Mouse (Mus musculus): Measurements from ENCODE around the gene Eps15l1.

The Eps15l1 gene

DNA sequence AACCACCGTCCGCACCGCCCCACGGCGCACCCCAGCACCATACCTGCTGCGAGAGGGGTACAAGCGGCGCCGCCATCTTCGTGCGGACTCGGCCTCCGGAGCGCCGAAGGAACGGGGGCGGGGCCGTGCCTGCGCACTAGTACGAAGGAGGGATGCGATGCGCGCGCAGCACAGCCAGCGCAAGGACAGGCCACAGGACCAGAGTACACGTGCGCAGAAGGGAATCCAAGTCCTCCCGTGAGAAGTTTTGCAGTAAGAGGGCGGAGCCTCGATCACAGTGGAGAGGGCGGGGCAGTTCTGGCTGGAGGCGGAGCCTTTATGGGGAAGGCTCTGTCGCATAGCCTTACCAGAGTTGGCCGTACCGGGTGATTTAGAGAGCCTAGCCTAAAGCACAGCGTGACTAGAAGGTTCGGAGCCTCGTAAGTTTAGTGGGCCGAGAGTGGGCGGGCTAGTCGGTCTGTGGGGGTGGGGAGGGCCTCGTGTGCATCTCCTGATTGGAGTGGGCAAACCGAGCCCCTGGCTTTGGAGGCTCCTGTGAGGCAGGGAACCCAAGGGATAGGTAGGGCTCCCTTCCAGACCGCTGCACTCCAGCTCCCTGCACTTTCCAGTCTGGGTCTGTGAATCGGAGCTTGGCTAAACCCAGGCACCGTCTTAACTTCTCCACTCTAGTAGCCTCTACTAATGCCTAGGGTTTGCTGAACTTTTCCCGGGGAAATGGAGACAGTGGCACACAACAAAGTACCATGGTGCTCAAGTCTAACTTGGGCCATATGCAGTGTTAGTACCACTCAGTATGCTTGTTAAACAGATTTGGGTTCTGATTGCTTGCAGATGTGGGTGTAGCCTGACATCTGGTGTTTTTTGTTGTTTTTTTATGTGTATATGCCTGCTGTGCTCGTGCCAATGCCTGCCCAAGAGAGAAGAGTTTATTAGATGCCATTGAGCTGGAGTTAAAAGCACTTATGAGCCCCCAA is at the start of gene Eps15l1:
Gene Eps15l1 (minus strand): TSS at position 99 of the 974 bp plus-strand sequence.
- peak; percentile 100 for DNase-seq

DNA sequence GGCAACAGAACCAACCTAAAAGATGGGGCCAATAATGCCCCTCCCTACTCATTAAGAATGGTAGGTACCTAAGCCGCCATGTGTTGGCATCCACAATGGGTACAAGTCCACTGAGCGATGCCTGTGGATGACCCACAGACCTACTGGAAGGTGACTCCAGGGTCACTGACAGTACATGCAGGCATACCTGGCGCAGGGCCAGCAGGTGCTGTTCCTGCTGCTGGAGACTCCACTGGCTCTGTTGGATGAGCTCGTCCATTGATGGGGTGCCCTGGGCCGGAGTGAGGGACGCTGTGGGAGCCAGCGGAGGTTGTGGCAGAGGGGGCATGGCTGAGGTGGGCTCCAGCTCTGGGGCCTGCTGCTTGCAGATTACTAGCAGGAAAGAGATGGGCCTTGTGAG is 49.4 kb upstream of the Eps15l1 start:
- DNase-seq, result peak; percentile 20 to 68

DNA sequence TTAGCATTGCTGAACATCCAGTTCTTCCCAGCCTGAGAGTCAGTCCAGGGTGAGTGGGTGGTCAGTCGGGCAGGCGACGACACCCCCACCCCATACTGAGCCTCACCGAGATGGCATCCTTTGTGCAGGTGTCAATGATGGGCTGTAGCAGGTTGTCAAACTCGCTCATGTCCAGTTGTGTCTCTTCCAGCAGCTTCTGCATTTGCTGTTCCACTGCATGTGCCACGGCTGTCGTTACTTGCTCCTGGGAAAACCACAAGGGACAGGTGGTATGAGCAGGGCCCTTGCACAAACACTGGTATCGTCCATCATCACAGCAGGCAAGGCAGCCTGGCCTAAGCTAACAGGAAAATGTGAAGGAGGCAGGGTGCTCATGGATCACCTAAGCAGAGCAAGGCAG is 48.7 kb upstream of the Eps15l1 start:
- DNase-seq, result no peak

DNA sequence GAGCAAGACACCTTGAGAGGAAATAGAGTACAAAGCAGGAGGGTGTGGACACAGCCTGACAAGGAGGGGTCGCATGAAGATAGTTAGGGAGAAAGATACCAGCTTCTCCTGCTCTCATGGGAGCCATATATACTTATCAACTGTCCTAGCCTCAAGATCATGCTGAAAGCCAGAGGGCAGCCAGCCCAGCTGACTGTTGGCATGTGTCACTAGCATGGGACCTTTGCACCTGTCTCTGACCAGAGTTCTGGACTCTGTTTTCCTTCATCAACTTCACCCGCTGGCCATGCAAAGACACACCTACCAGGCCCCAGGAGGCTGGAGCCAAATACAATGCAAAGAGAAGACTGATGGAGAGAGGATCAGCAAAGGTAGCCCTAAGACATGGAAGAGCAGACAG is 48.0 kb upstream of the Eps15l1 start:
- peak; percentile 48 to 66 for DNase-seq

DNA sequence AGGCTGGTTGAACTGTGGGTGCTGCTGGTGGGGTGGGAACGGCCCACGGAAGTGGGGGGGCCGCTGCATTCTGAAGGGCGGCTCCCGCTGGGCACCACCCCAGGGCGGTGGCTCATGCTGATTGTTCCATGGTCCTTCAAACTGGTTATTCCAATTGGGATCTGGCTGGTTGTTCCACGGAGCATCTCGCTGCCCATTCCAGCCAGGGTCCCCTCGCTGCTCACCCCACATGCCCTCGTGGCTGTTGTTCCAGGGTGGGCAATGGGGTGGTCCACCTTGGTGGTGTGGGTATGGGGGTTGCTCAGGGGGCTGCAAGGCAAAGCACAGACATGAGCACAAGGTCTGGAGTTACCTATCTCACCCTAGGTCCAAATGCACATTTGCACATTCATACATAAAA is 43.0 kb upstream of the Eps15l1 start:
- DNase-seq, result no peak

DNA sequence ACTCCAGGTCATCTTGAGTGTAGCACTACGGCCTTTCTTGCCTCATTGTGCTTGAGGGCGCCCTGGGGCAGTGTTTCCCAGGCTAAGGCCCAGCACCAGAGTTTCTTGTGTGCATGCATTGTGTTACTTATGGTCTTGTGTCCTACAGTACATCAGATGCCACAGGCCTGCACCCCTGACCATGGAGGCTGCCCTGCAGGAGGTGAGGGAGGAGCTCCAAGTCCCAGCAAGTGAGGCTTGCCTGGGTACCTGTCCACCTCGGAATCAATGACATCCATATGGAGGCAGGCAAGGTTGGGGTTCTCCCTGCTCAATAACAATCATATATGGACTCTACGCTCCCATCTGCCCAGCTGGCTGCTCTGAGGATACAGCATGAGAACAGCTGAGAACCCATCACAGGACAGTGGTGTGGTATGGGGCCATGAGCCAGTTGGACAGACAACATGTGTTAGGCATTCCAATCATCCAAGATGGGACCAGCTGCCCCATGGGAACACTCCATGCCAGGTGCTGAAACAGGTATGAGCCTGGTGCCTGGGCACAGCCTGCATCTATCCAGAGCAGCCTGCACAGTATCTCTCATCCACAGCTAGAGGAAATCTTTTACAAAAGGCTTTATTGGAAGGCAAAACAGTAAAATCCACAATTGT is 38.7 kb upstream of the Eps15l1 start:
- DNase-seq, result no peak

DNA sequence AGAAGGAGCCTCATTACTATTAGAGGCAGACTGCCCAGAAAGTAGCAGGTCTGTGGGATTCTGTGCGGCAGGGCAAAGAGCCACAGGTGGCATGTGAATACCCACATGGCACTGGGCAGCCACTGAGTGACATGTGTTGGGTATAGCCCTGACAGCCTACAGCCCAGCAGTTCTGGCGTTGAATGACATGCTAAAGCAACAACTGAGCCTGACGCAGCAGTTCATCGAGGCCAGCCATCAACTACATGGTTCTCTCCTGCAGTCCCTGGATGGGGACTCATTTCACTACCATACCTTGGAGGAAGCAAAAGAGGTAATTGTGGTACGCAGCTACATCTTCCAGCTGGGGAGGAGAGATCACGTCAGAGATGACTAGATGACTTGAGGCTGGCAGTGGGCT is 37.2 kb upstream of the Eps15l1 start:
- DNase-seq, result no peak

DNA sequence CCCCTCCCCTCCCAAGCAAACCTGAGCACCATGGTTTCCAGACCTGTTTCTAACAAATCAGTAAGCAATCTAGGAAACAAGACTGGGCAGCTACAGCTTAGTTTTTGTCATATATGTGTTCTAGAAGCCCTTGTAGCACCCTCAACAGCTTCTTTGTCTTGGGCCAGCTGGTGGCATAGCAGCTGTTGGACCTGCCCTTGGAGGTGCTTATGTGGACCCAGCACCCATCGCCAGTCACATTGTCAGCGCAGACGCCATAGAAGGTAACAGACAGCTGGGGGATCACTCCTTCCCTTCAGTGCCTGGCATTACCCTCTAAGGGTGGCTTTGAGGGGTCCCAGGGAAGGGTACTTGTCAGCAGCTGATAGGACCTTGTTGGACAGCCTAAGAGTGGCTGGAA is 36.5 kb upstream of the Eps15l1 start:
- DNase-seq, result no peak

- no peak for DNase-seq
Measured at GRCm38 (mm10) chr8:72455317-72455716, 34.1 kb upstream of the Eps15l1 start.

DNA sequence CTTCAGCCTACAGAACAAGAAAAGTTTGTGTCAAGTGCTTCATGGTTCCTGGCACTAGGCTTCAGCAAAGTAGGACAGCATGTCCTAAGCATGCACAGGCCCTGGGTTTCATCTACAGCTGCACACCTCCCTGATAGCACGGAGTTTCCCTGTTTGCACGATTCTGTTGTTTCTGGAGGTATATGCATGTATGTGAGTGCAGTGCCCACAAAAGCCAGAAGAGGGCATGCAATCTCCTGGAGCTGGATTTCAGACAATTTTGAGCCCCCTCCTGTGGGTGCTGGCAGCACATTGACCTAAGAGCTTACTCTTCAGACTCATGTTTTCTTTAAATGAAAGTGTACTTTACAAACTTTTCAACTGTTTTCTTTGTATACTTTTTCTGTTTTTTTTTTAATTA is 32.6 kb upstream of the Eps15l1 start:
- DNase-seq, result no peak

DNA sequence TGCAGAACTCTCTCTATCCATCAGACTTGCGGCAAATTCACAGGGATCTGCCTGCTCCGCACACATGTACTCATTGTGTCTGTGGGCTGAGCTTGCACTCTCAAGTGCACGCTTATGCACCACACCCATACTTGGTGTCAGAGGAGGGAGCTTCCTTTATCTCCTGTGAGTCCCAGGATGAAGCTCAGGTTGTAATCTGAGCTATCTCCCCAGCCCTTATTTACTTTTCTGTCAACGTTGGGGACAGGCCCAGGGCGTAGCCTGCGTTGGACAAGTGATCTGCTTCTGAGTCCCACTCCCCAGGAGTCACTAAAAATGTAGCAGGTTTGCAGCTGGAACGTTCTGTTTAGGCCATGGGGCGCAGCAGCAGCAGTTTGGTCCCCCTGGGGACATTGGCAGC is 30.3 kb upstream of the Eps15l1 start:
- no peak for DNase-seq

- DNase-seq, result no peak
Measured at GRCm38 (mm10) chr8:72445071-72445470, 23.8 kb upstream of the Eps15l1 start.

GRCm38 (mm10) chr8:72443994-72444350 is 22.7 kb upstream of the Eps15l1 start:
- DNase-seq, result no peak

DNA sequence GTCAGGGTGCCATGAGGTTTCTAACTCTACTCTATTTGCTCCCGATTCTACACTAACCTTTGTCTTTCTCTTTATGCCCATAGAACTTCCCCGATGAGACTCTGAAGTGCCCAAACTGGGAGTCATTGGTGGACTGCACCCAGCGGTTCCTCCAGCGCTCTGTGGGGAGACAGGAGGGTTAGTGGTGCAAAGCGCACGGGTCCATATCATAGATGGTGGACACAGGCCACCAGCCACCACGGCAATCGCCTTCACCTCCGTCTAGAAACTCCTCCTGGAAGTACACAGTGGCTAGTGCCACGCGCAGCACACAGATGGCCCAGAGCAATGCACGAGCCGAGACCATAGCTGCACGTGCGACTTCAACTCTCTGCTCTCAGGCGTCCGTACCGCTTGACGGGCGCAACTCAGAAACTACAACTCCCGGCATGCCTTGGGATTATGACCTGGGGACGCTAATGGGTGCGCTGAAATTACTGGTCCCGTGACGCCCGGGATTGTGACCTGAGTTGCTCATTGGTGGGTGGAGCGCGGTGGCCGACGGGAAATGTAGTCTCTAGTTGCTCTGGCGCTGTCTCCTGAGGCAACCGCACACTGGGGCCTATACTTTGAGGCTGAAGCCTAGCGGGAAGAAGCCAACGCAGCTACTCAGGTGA is 22.2 kb upstream of the Eps15l1 start, which contains the start of the genes Calr3 and 1700030K09Rik:
Gene Calr3 (minus strand): TSS at position 533 of the 656 bp plus-strand sequence.
Gene 1700030K09Rik (plus strand): TSS at position 543 of the 656 bp plus-strand sequence.
- DNase-seq, result peak; percentile 99 to 100

DNA sequence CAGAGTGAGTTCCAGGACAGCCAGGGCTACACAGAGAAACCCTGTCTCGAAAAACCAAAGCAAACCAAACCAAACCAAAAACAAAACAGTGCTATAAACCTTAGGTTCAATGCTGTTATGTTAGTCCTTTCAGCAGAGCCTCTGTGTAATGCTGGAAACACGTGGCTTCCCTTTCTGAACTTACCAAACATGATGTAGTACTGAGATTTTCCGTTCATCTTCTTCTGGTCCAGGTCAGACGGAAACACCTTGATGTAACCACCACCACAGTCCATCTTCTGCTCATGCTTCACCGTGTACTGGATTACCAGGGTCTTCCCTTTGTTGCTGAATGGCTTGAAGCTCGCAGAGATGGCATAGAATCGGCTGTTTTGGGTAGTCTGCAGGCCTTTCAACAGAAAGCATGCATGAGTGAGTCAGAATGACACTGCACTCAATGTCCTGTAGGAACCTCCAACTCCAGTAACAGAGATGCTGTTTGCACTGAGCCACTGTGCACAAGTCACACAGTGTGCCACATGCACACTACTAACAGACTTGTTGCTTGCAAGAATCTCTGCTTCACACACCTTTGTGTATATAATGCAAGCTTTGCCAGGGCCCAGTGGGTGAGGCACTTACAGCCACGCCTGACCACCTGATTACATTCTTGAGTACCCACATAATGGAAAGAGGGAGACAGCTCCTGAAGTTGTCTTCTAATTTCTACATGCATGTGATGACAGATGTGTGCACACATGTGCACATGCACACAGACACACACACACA is 17.2 kb upstream of the Eps15l1 start:
- no peak for DNase-seq

DNA sequence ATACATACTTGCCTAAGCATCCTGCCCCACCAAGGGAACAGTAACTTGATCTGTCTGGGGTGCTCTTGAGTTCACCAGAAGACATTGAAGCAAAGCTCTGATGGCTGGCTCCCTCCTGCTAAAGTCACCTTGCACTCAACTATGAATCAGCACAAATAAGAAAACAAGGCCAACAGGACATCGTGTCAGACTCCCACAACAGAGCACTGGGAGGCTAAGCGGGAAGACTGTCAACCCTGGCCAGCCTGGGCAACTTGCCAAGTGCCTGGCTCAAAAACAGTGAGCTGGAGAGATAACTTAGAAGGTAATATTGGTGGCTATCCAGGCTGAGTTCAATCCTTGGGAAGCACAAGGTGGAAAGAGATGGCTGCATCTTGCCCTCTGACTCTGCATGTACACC is 13.7 kb upstream of the Eps15l1 start:
- DNase-seq, result peak; percentile 52 to 82

GRCm38 (mm10) chr8:72429676-72430075 is 8.4 kb upstream of the Eps15l1 start:
- peak in 1 of 2 experiments; percentile 68 for DNase-seq

DNA sequence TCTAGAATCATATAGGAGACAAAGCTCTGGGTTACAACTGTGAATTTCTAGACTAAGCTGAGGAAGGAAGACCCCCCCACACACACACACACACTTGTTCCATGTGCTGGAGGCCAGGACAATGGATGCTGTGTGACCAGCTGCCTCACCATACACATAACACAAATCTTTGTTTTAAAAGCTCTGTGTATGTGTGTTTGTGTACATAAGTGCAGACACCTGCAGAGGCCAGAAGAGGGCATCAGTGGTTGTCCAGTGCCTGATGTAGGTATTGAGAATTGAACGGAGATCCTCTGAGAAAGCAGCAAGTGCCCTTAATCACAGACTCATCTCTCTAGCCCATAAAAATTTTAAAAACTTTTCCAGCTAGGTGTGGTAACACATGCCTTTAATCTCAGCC is 1.7 kb upstream of the Eps15l1 start:
- DNase-seq, result peak in 1 of 2 experiments; percentile 38

DNA sequence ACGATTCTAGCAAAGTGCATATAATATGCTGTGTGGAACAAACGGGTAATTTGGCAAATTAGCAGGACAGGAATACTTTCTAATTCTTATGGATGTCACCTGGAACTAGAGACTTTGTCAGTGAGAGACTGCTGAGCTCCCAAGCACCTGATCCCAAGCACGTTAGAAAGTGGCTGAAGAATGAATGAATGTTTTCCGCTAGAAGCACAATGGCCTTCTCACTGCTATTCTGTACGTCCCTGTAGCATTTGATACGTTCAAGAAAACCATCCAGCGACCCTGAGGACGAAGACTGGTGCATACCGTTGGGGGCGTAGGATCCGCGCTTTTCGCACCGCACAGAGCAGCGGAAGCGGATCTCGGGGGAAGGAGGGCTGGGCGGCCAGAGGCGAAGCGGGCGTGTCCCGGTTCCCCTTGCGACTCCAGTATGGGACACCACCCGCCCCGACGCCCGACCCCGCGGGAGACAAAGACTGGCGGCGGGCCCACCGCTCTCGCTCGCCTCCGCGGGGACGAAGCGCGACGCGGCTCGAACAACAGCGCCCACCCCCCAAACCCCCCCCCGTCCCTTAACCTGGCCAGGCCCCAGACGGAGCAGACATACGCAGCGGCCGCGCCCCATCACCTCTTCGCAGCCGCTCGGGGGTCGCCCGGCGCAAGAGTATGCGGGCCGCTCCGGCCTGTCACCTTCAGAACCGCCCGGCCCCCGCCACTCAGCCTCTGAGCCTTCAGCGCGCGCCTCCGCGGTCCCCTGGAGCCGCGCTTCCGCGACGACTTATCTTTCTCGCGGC is 494 bp downstream of the Eps15l1 start:
- DNase-seq, result peak in 1 of 2 experiments; percentile 58

DNA sequence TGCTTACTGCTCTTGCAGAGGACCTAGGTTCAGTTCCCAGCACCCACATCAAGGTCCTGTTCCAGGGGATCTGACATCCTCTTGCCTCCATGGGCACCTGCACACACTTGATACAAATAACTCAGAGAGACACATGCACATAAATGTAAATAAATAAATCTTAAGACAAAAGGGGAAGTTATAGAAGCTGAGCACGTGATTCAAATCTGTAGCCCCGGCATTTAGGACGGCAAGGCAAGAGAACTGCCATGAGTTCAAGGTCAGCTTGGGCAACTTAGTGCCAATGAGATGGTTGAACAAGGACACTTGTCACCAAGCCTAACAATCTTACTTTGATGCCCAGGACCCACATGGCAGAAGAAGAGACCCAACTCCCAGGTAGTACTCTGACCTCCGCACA is 3.2 kb downstream of the Eps15l1 start:
- no peak for DNase-seq

GRCm38 (mm10) chr8:72415252-72415651 is 6.0 kb downstream of the Eps15l1 start:
- DNase-seq, result no peak

GRCm38 (mm10) chr8:72413839-72414238 is 7.4 kb downstream of the Eps15l1 start:
- no peak for DNase-seq

All from kidney, postnatal 36 days (tissue).